Mouse (Mus musculus) CD4-positive, CD25-positive, alpha-beta regulatory T cell, adult 9 weeks (primary cell): ENCODE data around the gene Slc16a13. TPM values are rescaled to one million over a fixed set of nuclear protein-coding genes. Genes with fewer than 3 reads are reported as not detected.

Source experiments
- polyA plus RNA-seq: library from polyadenylated mRNA; unstranded; fragments of 100-300 nt; shearing (Covaris generic); gene quantifications from one replicate; pipeline ENCODE4 v1.2.1, GENCODE M21; 2017

Slc16a13 gene
- 4.2 TPM for polyA plus RNA-seq

GRCm38 (mm10) chr11:70220731-70221602 lies at the start of gene Slc16a13:
Slc16a13 (minus strand) TSS chr11:70221064.

GRCm38 (mm10) chr11:70254931-70255531 lies 34.2 kb upstream of the Slc16a13 start, which contains the start of gene Alox12:
Alox12 (minus strand) TSS chr11:70255353.

DNA sequence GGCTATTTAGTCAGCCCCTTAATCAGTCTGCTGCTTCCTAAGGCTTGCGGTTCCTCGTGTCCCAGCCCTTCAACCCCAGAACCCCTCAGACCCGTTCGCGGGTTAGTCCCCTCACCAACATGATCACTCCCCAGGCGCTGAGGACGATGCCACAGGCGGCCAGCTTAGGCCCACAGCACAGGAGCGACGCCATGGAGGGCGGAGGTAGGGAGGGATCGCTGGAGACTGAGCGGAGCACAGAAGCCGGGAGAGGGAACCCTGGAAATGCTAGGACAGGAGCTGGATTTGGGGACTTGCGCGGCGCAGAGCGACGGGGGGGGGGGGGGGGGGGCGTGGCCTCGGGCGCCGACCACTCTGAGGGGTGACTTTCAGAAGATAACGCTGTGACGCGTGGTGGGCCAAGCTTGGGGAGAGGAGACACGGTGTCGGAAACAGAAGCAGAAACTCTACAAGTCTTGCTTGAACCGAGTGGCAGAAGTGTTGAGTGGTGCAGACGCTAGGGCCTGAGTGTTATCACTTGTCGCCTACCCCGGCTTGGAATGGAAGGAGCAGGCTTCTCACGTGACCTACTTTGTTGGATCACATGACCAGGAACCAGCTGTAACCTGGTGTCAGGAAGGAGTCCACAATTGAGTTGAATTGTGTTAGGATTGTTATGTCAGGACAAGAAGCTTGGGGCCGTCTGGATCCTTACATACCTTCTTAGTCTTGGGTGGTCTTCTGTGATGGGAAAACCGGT lies 18.8 kb upstream of the Slc16a13 start, which contains the start of the genes Gm21988 and Rnasek:
Gene Gm21988 (minus strand): TSS at position 290 of the 739 bp plus-strand sequence.
Gene Rnasek (minus strand): TSS at position 302 of the 739 bp plus-strand sequence.

GRCm38 (mm10) chr11:70237457-70238167 lies 16.7 kb upstream of the Slc16a13 start, which contains the start of gene 0610010K14Rik:
0610010K14Rik (minus strand) TSS chr11:70237914.

DNA sequence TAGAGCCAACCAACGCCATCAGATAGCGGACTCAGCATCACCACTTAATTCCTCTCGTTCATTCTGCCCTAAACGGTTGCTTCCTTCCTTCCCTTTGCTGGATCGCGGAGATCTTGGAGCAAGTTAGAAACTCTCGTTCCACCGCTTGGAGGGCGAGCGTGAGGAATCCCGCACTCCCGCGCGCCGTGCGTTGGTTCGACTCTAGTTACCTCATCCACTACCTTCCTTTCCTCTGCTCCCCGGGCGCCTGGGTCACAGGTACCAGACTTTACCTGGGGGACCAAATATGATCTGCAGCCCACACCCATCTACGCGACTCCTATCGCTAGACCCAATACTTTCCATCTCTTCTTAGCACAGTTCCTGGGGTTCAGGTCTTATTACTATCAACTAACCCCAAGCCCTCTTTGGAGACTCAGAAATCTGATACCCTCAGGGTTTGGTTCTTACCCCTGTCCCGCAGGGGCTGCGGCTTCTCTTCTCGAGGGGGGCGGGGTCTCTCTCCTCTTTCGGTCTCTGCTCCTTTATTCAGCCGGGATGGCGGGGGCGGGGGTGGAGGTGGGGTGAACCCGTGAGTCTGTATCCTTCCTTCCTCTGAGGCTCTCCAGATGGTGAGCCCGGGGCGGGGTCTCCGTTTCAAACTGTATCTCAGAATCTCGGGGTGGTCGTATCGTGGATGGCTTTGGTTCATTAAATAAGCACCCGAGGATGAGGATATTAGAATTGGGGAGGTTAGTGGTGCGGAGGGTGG lies 8.6 kb upstream of the Slc16a13 start, which contains the start of gene Bcl6b:
Gene Bcl6b (minus strand): TSS at position 539 of the 751 bp plus-strand sequence.

DNA sequence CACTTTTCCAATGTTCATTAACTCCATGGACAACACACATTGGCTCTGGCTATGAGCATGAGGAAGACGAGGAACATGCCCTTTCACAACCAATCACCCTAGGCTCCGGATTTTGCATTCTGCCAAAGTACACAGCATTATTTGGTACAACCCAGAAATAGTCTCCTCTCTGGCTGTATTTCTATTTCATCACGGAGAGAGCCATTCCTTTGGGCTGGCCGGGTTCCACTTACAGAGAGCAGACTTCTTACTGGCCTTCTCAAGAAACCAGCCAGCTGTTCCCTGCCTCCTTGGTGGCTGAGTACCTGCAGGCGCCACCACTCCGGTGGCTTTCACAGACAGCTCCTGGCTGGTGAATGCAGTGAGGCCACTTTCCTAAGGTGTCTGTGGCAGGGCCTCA lies 8.4 kb downstream of the Slc16a13 start, which contains the start of gene Slc16a11:
Gene Slc16a11 (plus strand): TSS at position 330 of the 400 bp plus-strand sequence.

Other genes starting within 250 kb of the Slc16a13 start
- gene Ctdnep1, start 239.9 kb downstream of the Slc16a13 start, polyA plus RNA-seq = 26.1 TPM
- 78.3 TPM for gene Elp5, start 238.5 kb downstream of the Slc16a13 start, polyA plus RNA-seq
- 496 TPM for gene Gabarap, start 229.9 kb downstream of the Slc16a13 start, polyA plus RNA-seq
- 111 TPM for gene Phf23, start 225.3 kb downstream of the Slc16a13 start, polyA plus RNA-seq
- 16.7 TPM for gene Dvl2, start 220.5 kb downstream of the Slc16a13 start, polyA plus RNA-seq
- gene Acadvl, start 205.7 kb downstream of the Slc16a13 start, polyA plus RNA-seq = 142 TPM
- 9.1 TPM for gene Dlg4, start 204.1 kb downstream of the Slc16a13 start, polyA plus RNA-seq
- not detected for gene Asgr1, start 167.0 kb downstream of the Slc16a13 start, polyA plus RNA-seq
- gene Asgr2, start 128.4 kb downstream of the Slc16a13 start, polyA plus RNA-seq = not detected
- gene Mgl2, start 90.7 kb downstream of the Slc16a13 start, polyA plus RNA-seq = not detected
- not detected for gene Clec10a, start 64.9 kb downstream of the Slc16a13 start, polyA plus RNA-seq
- not detected for gene Slc16a11, start 8.3 kb downstream of the Slc16a13 start, polyA plus RNA-seq
- 0.11 TPM for gene Bcl6b, start 8.7 kb upstream of the Slc16a13 start, polyA plus RNA-seq
- gene 0610010K14Rik, start 16.9 kb upstream of the Slc16a13 start, polyA plus RNA-seq = 189 TPM
- 4.1 TPM for gene Gm21988, start 18.8 kb upstream of the Slc16a13 start, polyA plus RNA-seq
- gene Rnasek, start 18.8 kb upstream of the Slc16a13 start, polyA plus RNA-seq = 325 TPM
- 0.12 TPM for gene Alox12, start 34.3 kb upstream of the Slc16a13 start, polyA plus RNA-seq
- gene Alox12e, start 101.6 kb upstream of the Slc16a13 start, polyA plus RNA-seq = not detected
- 0.41 TPM for gene Alox15, start 131.0 kb upstream of the Slc16a13 start, polyA plus RNA-seq
- gene Pelp1, start 189.0 kb upstream of the Slc16a13 start, polyA plus RNA-seq = 16.2 TPM
- gene Arrb2, start 211.6 kb upstream of the Slc16a13 start, polyA plus RNA-seq = 189 TPM
- gene Med11, start 230.9 kb upstream of the Slc16a13 start, polyA plus RNA-seq = 92.8 TPM
- not detected for gene Zmynd15, start 238.4 kb upstream of the Slc16a13 start, polyA plus RNA-seq
- 1.0 TPM for gene Cxcl16, start 238.9 kb upstream of the Slc16a13 start, polyA plus RNA-seq